Mouse (Mus musculus): ENCODE measurements around the gene L2hgdh.

L2hgdh gene

DNA sequence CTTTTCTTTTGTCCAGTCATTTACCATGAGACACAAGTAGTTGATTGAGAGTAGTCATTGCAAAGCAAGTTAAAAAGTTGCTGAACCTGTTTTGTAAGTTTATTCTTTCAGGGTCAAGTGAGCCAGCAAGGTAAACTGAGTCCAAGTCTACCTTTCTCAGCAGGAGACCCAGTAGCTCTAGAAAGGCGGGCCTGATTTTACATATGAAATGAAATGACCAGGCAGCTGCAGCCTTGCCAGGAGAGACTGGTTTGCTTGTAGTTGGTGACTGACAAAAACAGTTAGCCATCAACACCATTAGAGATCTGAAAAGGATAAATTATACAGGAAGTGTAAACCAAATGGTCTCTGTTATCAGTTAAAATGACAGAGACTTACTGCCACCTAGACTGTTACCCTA is 5.6 kb upstream of the L2hgdh start:
- no peak for DNase-seq (ENCODE audit: extremely low spot score, low read depth, low spot score)

DNA sequence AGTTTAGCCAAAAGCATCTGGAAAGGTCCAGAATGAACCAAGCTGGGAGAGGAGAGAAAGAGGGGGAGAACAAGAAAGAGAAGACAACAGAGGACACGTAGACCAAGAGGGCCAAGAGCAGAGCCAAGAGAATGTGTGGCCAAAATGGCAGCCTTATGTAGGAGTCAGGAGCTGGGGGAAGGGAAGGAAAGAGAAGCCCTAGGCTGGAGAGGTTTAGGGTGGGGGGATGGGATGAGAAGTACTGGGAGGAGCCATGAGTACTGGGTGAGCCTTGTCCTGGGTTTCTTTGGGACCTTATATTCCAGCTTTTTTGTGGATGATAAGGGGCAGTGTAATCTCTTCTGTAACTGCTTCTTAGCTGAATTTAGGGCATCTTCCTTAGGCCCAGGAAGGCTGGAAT is 4.6 kb upstream of the L2hgdh start:
- no peak for DNase-seq (ENCODE audit: extremely low spot score, low read depth, low spot score)

DNA sequence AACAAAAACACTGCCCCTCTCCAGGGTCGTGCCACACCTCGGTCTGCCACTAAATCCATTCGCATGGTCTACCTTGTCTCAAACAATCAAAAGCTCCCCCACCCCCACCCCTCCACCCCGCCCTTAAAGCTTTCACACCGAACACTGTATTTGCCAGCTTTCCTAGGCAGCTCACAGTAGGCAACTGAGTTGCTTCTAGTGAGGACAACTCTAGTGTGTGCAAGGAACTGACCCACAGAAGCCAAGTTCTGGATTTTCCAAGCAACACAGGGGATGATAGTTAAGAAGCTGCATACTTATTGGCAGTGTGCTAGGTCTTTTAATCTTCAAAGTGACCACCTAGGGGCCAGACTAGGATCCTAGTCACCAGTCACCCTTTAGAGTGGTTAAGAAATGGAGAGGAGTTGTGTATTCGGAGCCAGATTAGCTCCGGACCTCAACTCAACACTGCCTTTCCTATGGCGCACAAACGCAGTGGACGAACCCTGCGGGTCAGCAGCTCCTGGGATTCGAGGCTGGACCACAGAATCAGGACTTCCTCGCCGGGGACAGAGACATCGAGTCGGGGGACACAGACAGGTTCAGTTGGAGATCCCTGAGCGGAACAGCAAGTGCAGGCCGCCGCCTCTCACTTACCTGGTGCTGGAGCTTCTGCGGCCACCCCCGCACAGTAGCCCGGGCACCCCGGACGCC is 509 bp downstream of the L2hgdh start:
- DNase-seq (ENCODE audit: extremely low spot score, low read depth, low spot score), result peak; percentile 10

DNA sequence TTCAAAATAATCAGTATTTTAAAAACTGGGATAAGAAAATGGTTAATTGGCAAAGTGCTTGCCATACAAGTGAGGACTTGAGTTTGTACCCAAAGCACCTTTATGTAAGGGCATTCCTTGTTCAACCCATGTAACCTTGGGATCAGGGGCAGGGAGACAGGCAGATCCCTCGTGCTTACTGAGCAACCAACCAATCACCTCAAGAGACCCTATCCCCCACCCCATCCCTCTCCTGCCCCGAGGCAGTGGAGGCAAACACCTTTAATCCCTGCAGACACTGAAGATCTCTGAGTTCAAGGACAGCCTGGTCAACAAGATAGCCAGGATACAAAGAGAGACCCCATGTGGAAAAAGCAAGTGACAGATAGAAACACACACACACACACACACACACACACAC is 1.3 kb downstream of the L2hgdh start:
- no peak for DNase-seq (ENCODE audit: extremely low spot score, low read depth, low spot score)

DNA sequence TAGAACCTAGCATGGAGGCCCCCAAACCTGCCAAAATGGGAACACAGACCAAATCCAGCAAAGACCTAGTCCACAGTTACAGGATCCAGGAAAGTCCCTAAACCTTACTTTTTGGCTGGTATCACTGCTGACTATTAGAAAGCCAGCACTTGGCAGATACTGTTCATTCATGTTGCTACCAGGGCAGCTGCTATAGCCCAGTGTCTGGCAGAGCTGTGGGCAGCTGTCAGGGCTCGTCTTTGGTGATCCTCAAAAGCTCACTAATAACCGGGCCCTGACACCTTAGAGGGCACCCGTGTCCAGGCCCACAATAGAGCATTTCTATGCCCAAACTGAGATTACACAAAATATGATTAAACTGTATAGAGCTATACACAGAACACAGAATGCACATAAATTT is 1.8 kb downstream of the L2hgdh start:
- no peak for DNase-seq (ENCODE audit: extremely low spot score, low read depth, low spot score)

DNA sequence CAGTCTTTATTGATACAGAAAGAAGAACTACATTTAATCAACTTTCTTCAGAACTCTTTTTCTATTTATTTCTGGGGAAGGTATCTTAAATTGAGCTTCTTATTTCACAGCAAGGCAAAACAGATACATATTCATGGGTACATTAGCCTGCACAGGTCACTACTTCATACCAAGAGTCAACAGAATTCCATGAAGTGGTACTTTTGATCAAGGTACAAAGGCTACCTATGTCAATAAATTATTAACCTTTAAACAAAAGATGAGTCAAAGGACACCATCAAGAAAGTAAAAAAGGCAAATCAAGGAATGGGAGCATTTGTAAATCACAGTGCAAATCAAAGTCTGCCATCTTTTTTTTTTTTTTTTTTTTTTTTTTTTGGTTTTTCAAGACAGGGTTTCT is 11.0 kb downstream of the L2hgdh start:
- no peak for DNase-seq (ENCODE audit: extremely low spot score, low read depth, low spot score)

DNA sequence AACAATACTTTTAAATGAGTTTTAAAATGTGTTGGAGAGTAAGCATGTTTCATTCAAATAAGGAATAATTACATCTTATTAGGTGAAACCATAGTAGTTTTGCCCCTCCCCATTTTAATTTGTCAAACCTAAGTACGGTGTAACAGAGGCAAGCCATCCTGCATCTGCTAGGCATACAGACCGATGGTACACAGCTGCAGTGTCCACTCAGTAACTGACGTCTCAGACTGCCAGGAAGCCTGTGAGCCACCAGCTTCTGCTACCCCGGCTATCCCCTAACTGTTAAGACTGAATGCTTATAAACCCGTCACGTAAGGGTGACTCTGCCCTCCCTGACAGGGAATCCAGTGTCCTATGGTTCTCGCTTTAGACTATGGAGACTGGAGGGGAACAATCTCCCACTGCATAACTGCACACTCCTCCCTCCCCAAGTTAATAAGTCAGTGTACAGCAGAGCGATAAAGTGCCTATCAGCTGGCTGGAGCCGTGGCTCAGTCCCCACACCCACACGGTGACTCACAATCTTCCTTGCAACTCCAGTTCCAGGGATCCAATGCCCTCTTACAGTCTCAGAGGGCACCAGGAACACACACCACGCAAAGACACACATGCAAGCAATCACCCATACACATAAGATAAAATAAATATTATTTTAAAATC is 19.7 kb downstream of the L2hgdh start:
- DNase-seq (ENCODE audit: extremely low spot score, low read depth, low spot score), result no peak

DNA sequence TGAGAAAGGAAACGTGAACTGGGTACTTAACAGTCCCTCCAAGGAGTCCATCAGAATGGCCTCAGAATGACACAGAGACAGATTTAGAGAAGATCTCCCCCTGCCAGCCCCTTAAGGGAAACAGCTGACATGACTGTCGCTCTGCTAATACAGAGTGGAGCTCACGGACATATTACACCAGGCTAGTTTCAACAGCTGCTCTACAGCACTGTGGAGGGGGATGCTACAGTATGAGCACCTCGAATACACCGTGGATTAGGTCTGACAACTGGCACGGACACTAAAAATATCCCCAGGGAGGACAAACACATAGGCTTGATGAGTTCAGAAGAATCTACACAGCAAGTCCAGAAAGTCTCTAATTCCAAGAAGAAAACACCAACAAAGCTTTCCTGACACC is 26.3 kb downstream of the L2hgdh start:
- DNase-seq (ENCODE audit: extremely low spot score, low read depth, low spot score), result no peak

DNA sequence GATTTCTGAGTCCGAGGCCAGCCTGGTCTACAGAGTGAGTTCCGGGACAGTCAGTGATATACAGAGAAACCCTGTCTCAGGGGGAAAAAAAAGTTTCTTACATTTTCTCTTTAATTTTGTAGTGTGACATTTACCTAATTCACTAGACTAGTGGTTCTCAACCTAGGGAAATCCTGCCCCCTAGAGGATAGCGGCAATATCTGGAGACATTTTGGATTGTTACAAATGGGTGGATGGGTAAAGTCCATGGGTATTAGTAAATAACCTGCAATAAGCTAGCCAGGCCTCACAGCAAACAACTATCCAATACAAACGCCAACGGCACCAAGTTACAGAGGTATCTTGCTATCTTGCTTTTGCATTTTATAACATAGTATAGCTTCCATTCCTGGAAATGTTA is 27.9 kb downstream of the L2hgdh start:
- no peak for DNase-seq (ENCODE audit: extremely low spot score, low read depth, low spot score)

DNA sequence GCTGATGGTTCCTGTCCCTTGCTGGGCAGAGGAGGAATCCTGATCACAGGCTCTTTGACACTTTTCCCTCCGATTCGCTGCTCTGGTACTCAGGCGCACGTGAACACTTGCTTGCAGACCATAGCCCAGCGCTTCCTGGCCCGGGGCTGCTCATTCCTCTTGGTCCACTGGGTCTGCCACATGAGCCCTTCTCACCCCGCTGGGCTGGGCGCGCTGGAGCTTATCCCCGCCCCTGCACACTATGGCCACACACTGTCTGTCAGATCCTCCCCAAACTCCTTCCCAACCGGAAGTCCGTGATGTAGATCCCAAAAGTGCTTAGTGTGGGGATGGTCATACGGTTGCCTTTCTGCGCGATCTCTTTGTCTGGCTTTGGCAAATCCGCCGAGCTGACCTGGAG is 31.2 kb downstream of the L2hgdh start:
- DNase-seq (ENCODE audit: extremely low spot score, low read depth, low spot score), result no peak

DNA sequence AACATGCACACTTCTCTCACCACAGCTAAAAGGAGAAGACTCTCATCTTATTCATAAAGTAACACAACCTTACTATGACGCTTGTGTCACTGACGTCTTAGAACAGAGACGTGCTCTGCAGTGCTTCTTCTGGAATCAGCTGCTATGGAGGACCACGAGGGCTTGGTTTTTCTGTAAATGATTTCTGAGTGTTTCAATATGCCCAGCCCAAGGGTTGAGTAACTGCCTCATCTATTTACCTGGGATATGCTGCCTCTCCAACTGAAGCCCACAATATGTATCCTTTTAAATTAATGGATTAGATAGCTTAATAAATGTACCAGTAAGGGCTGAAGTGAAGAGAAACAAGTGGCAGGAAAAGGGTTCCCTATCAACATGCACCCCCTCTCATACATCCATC is 34.0 kb downstream of the L2hgdh start:
- no peak for DNase-seq (ENCODE audit: extremely low spot score, low read depth, low spot score)

DNA sequence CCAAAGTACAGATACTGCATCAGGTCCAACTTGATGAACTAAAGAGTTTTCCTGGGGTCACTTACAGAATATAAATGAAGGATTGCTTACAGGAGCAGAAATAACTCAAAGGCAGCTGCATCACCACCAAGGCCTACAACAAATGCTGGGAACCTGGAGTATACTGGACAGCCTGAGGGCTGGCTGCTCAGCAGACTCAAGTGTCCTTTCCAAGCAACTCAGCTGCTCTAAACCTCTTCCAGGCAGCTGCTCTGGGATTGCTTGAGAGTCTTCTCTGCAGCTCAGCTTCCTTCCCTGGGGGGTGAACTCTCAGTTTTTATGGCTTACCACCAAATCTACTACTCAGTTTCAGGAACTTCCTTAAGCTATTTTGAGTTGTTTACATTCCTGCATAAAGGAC is 35.6 kb downstream of the L2hgdh start:
- no peak for DNase-seq (ENCODE audit: extremely low spot score, low read depth, low spot score)

DNA sequence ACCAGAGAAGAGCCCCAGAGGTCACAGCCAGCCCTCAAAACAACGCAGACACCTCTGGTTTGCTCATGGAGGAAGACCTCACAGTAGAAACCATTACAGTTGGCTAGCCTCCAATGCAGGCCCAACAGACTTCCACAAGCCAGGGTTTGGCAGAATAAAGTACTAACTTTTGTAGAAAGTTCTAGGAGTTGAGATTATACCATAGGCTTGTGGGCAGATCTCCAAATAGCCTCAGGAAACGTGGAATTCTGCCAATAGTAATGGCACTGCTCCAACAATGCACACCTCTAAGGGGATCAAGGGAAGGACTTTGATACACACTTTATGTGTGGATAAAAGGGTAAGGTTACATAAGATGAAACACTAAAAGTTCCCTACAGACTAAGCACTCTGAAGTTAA is 36.3 kb downstream of the L2hgdh start:
- DNase-seq (ENCODE audit: extremely low spot score, low read depth, low spot score), result no peak

DNA sequence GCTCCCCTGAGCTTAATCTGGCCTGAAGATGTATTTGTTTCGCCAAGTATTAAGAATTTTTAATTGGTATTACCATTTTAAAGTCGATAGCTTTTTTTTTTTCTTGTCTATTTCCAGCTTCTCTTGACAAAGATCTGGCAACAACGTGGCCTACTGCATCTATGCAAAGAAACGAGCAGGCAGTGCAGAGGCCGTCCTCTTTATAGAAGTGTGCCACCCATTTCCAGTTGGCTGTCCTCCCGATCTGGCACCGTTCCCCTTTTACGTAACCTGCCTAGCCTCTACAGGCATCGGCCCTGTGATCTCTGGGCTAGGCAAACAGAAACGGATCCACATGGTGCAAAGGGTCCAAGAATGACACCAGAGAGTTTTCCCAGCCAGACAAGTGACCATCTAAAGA is 41.1 kb downstream of the L2hgdh start:
- DNase-seq (ENCODE audit: extremely low spot score, low read depth, low spot score), result no peak

DNA sequence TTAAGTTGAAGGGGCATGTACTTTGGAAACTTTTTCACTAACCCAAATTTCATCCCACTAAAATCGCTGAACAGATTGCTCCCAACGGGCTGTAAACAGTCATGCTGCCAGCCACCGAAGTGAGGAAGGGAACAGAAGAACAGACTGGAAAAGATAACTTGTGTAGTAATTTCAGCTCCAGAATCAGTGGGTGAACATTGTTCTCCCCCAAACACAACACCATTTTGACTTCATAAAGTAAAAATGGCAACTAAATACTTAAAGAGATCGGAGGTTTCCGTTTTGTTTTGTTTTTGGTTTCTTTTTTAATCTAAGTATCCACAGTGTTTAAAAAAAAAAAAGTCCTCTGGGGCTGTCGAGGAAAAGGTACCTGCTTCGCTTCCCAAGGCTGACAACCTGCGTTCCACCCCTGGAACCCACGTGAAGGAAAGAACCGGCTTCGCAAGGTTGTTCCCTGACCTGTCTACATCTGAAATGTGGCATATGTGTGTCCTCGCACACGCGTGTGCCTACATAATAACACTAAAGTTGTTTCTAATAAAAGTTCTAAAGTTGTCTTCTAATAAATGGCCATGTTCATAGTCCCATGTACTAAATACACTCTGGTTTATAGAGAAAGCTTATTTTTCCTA is 41.8 kb downstream of the L2hgdh start:
- DNase-seq (ENCODE audit: extremely low spot score, low read depth, low spot score), result no peak

DNA sequence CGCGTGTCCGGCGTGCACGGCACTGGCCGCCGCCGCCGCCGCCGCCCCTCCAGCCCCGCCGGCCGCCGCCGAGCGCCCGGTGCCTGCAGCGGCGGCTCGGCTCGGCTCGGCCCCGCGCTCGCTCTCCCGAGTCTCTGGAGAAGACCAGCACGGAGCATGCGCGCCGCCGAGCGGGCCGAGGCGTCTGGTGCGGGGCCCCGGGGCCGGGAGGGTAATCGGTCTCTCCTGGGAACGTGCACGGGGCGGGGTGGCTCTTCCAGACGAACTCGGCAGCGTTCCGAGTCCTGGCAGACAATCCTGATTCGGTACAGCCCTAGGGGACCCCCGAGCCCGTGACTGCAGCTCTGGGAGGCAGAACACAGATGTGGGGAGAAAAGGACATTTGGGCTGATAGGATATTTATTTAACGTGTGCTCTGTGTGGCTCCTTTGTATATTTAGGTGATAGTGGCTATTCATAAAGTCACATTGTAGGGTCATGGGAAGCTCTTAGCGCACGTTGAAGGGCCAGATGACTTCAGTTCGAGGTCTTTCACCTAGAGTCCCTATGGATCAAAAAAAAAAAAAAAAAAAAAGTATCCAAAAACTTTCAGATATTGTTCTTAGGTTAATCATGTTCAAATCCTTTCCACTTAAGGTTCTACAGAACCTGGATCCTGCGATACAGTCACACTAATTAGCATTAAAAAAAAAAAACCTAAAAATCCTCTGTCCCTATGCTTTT is 42.4 kb downstream of the L2hgdh start:
- DNase-seq (ENCODE audit: extremely low spot score, low read depth, low spot score), result no peak

DNA sequence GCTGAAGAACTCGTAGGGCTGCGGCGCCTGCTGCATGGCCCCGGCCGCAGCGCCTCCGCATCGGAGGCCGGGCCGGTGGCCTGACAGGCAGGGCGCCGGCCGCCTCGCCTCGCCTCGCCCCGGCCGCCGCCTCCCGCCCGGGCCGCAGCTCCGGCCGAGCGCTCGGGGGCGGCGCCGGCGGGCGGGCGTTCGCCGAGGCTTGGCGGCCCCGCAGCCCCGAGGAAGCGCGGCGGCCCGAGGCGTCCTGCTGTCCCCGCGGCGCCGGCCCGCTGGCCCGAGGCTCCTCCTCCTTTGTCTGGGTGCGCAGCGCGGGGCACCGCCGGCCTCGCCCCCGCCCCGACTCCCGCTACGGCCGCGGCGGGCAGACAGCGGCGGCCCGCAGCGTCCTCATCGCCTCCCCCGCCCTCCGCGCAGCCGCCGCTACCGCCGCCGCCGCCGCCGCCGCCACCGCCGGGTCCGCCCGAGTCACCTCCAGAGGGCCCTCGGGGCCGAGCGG is 43.1 kb downstream of the L2hgdh start, which contains the start of gene Sos2:
TSS of gene Sos2 (minus strand) at position 287 of the 496 bp plus-strand sequence.
- no peak for DNase-seq (ENCODE audit: extremely low spot score, low read depth, low spot score)

DNA sequence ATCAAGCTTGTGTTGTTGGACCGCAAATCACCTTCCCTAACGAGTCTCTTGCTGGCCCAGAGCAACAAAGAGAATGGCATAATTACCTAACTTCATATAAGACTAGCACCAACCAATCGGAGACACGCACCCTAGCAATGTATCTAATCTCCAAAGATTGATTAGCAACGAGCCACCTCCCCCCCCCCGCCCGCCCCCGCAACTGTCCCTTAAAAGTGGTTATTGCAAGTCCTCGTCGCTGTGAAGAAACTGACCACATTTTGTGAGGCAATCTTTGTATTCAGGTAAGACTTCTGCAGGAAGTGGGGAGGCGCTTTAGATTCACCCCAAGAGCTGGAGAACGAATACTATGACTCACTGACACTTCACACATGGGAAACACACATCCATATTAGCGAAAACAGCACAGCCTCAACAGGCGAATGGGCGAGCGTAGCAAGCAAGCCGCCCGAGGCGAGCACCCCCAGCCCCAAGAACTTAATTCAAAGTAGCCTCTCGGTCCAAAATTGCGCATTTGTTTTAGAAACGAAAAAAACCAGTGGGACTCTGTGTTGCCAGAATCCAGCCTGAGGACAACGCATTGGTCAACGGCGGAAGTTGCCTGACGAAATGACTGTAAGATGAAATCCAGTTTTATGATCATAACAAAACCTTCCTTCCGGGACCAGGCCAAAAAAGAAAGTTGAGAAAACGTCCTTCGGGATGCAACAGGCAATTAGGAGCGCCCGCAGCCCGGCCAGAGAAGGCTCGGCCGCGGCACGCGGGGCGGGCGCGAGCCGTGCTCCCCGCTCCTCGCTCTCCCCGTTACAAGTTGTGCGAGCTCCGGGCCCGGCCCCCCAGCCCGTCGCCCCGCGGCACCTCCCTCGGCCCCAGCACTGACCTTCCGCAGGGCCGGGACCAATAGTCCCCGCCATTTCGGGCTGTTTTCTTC is 43.8 kb downstream of the L2hgdh start:
- DNase-seq (ENCODE audit: extremely low spot score, low read depth, low spot score), result no peak

DNA sequence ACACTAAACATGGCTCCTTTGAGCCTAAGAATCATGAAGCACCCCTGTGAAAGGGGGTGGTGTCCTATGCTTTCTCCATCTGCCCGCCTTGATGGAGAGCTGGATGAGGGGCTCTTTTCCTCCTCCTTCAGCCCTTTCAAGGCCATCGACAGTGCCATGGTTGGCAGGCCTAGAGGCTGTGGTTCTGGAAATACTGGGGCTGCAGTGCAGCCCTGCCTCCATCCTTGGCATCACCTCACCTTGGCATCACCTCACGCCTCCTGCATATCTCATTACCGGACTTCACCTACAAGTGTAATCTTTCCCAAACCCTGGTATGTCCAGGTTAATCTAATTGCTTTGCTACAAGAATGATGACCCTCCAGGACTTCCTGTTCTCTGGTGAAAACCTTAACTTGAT is 48.5 kb downstream of the L2hgdh start:
- no peak for DNase-seq (ENCODE audit: extremely low spot score, low read depth, low spot score)

All from hindlimb bud, embryonic 11.5 days (tissue).